Mouse (Mus musculus): Measurements from ENCODE around the gene Gpx4.

- TF ChIP-seq TAL1 (IDR thresholded peaks at IDR 0.05; ENCODE audit: low read length) (no peak), GATA1 (IDR thresholded peaks at IDR 0.05; ENCODE audit: low read length) (no peak)
These were observed 26.8 kb upstream of the Gpx4 start for GRCm38 (mm10) chr10:80020191-80020590.

Measured in erythroblast, embryonic 14.5 days (primary cell).